Mouse (Mus musculus) liver, embryonic 14.5 days (tissue): ENCODE measurements around the gene Ngdn. TPM values are rescaled to one million over a fixed set of nuclear protein-coding genes. Genes with fewer than 3 reads are reported as not detected.

ENCODE experiments used
- ATAC-seq: fragments of 200-750 bp; cut with Nextera tagmentation; 2 replicates; pipeline ENCODE4 v1.8.0; 2017; ENCODE audit warnings: moderate number of reproducible peaks, mild to moderate bottlenecking, moderate library complexity; ENCODE audit not compliant: insufficient read depth
- DNase-seq, 3 experiments: peaks; one replicate each; pipeline ENCODE4 v3.0.0-alpha.2; 2012 to 2013; ENCODE audit warnings: low read depth in 3 of 3, low spot score in 3 of 3
- H3K27ac ChIP-seq: fragments of 300-500 bp; sonication (generic); 2 replicates; pipeline ENCODE4 v1.5.1; 2014; ENCODE audit warnings: moderate library complexity, mild to moderate bottlenecking, control low read depth, inconsistent platforms
- H3K27me3 ChIP-seq: fragments of 300-500 bp; sonication (generic); 2 replicates; pipeline ENCODE4 v1.6.1; 2014; ENCODE audit warnings: mild to moderate bottlenecking, low read length, moderate library complexity; ENCODE audit not compliant: control insufficient read depth, insufficient read depth
- H3K36me3 ChIP-seq: fragments of 300-500 bp; sonication (generic); replicated peaks from 2 replicates; pipeline ENCODE4 v1.6.1; 2014; ENCODE audit warnings: low read depth; ENCODE audit not compliant: control insufficient read depth, insufficient read depth
- H3K4me1 ChIP-seq, 2 experiments: fragments of 200-500 bp in 1 of 2; fragments of 300-500 bp in 1 of 2; sonication (generic) in 1 of 2; replicated peaks; 2 replicates each; pipeline ENCODE4 v1.6.1; 2012 to 2014; ENCODE audit warnings: antibody characterized with exemption in 1 of 2, inconsistent platforms in 1 of 2, low read length in 1 of 2; ENCODE audit not compliant: control insufficient read depth in 2 of 2, insufficient read depth in 2 of 2
- H3K4me2 ChIP-seq: fragments of 300-500 bp; sonication (generic); 2 replicates; pipeline ENCODE4 v1.6.1; 2014; ENCODE audit warnings: low read depth, mild to moderate bottlenecking, control low read depth, moderate library complexity
- H3K4me3 ChIP-seq, 2 experiments: fragments of 200-500 bp in 1 of 2; fragments of 300-500 bp in 1 of 2; sonication (generic) in 1 of 2; 2 replicates each; pipeline ENCODE4 v1.5.1; 2012 to 2014; ENCODE audit warnings: low read depth in 2 of 2, low read length in 2 of 2, mild to moderate bottlenecking in 2 of 2, control low read depth in 1 of 2, inconsistent platforms in 1 of 2, moderate library complexity in 1 of 2; ENCODE audit not compliant: insufficient read depth in 1 of 2
- H3K9ac ChIP-seq: fragments of 300-500 bp; sonication (generic); replicated peaks from 2 replicates; pipeline ENCODE4 v1.6.1; 2014; ENCODE audit warnings: mild to moderate bottlenecking, control low read depth, moderate library complexity
- H3K9me3 ChIP-seq: fragments of 300-500 bp; sonication (generic); 2 replicates; pipeline ENCODE4 v1.6.1; 2016; ENCODE audit warnings: low read length, mixed read lengths; ENCODE audit not compliant: control insufficient read depth
- CTCF ChIP-seq: IDR thresholded peaks from 2 replicates; pipeline ENCODE4 v1.5.1; 2016; ENCODE audit warnings: antibody characterized with exemption, low read depth, control low read depth
- EP300 ChIP-seq: IDR thresholded peaks from 2 replicates; pipeline ENCODE4 v1.6.1; 2016; ENCODE audit warnings: antibody characterized with exemption, low read depth
- WGBS: fragments of 180-500 bp; shearing (Covaris S2); extraction: QIAGEN DNeasy Blood & Tissue Kit; methylation state at CpG from one replicate; pipeline ENCODE4 v1.1.7; 2014; ENCODE audit not compliant: insufficient replicate concordance; 5-methylcytosine and 5-hydroxymethylcytosine counted together
- polyA plus RNA-seq, 2 experiments: library from polyadenylated mRNA; depleted of rRNA in 1 of 2; stranded (reverse) in 1 of 2; unstranded in 1 of 2; fragments of >200 nt; fragmentation: Nextera tagmentation in 1 of 2; extraction: Ambion mirVana in 1 of 2; gene quantifications; 2 replicates each; pipeline versions ENCODE4 v1.2.1 to v1.2.3; 2012 to 2014

The Ngdn gene
- polyA plus RNA-seq, 2 experiments: 31.0 to 36.0 TPM

DNA sequence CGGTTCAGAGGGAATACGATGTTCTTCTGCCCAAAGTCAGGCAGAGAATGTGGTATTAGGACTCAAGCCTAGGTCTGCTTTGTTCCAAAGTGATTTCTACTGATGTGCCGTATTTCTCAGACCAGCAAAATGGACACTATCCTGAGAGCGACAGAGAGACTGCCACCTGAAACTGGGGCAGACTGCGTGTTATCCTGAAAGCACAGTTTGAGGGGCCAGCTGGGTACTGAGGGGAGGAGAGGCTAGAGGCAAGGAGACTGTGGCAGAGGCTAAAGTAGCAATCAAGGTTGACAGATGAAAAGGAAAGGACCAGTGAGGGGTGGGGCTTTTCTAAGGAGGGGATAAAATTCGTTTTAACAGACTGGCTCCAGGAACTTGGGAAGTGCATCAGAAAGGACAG, 14.4 kb upstream of the Ngdn start:
- Histone ChIP-seq H3K27me3 (no peaks in the 10 kb centered on the region; the same call in 1 of the 2 replicates), H3K4me2 (no peak overlapping the region), H3K27ac (no peak overlapping the region), H3K9ac (no peak overlapping the region), H3K4me3 (no peak overlapping the region), H3K9me3 (no peaks in the 10 kb centered on the region), H3K36me3 (no peaks in the 10 kb centered on the region), H3K4me1 (peaks cover 0 to 14% of the 10 kb centered on the region in 2 experiments; a peak in 2 of 4 replicates)
- WGBS: 59% methylated on average over 6 of the region's 6 CpGs
- no peak for DNase-seq
- ATAC-seq: no peak
- TF ChIP-seq EP300: no peak
- TF ChIP-seq CTCF: no peak

- no peaks in the 10 kb centered on the region; the same call in 1 of the 2 replicates for H3K27me3 ChIP-seq
- H3K9ac ChIP-seq: no peak overlapping the region
- ATAC-seq: no peak
- H3K36me3 ChIP-seq: no peaks in the 10 kb centered on the region
- H3K4me1 ChIP-seq: peaks cover 0 to 14% of the 10 kb centered on the region in 2 experiments; a peak in 2 of 4 replicates
- no peak overlapping the region for H3K27ac ChIP-seq
- TF ChIP-seq EP300: no peak
- TF ChIP-seq CTCF: peak; percentile 42; the same call in 1 of the 2 replicates
- DNase-seq: no peak
- 71% methylated on average over 2 of the region's 2 CpGs for WGBS
- H3K4me2 ChIP-seq: no peak overlapping the region
- no peaks in the 10 kb centered on the region for H3K9me3 ChIP-seq
- no peak overlapping the region for H3K4me3 ChIP-seq
These were observed 13.8 kb upstream of the Ngdn start for GRCm38 (mm10) chr14:55001446-55001845.

DNA sequence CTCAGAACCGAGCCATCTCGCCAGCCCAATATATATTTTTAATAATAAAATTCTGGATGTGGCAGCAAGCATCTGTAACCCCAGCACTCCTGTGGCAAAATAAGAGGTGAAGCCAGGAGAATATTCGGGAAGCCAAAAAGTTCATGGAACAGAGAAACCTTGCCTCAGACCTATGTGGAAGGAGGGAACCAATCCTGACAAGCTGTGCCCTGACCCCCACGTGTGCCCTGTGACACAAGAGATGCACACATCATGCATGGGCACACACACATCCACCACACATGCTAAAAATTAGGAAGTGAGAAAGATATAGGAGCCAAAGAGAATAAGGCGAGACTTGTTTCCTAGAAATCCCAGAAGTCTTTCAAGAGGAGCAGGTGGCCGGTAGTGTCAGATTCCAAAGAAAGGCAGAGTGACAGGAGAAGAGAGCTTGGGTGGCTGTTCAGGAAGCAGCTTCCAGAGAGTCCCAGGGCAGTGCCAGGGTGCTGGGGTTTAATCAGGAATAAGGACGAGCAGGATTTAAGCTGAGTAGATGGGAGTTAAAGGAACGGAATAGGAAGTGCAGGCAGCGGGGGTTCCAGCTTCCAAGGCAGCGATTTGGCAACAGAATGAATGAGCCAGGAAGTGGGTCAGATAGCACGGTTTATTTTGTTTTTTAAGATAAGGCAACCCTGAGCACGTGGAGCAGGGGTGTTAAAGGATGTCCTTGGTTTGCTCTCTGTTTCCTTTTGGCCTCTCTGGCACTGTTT, 13.1 kb upstream of the Ngdn start:
- WGBS: 27% methylated on average over 12 of the region's 12 CpGs
- DNase-seq: no peak

GRCm38 (mm10) chr14:55002687-55003120, 12.6 kb upstream of the Ngdn start:
- Histone ChIP-seq H3K4me1 (peaks cover 0 to 14% of the 10 kb centered on the region in 2 experiments; a peak in 2 of 4 replicates), H3K36me3 (no peaks in the 10 kb centered on the region), H3K27me3 (no peaks in the 10 kb centered on the region; the same call in 1 of the 2 replicates), H3K4me3 (no peak overlapping the region), H3K9me3 (no peaks in the 10 kb centered on the region), H3K9ac (no peak overlapping the region), H3K27ac (no peak overlapping the region), H3K4me2 (no peak overlapping the region)
- DNase-seq (no peak), ATAC-seq (no peak)
- WGBS: 41% methylated on average over 7 of the region's 7 CpGs
- no peak for TF ChIP-seq EP300
- no peak for TF ChIP-seq CTCF

More for the DNA sequence above, 13.1 kb upstream of the Ngdn start:
- no peak overlapping the region for H3K4me2 ChIP-seq
- H3K9ac ChIP-seq: no peak overlapping the region
- no peaks in the 10 kb centered on the region for H3K9me3 ChIP-seq
- H3K27me3 ChIP-seq: no peaks in the 10 kb centered on the region; the same call in 1 of the 2 replicates
- H3K27ac ChIP-seq: no peak overlapping the region
- no peak overlapping the region for H3K4me3 ChIP-seq
- TF ChIP-seq CTCF (no peak), EP300 (no peak)
- H3K36me3 ChIP-seq: no peaks in the 10 kb centered on the region
- ATAC-seq: no peak
- H3K4me1 ChIP-seq: peaks cover 0 to 14% of the 10 kb centered on the region in 2 experiments; a peak in 2 of 4 replicates
